Mouse (Mus musculus) retina, adult 2 months (tissue): Measurements from ENCODE around the gene Ezr.

ENCODE experiments used
- DNase-seq: peaks from one replicate; pipeline ENCODE4 v3.0.0-alpha.2; 2012; ENCODE audit warnings: low read depth, low spot score

Gene Ezr

DNA sequence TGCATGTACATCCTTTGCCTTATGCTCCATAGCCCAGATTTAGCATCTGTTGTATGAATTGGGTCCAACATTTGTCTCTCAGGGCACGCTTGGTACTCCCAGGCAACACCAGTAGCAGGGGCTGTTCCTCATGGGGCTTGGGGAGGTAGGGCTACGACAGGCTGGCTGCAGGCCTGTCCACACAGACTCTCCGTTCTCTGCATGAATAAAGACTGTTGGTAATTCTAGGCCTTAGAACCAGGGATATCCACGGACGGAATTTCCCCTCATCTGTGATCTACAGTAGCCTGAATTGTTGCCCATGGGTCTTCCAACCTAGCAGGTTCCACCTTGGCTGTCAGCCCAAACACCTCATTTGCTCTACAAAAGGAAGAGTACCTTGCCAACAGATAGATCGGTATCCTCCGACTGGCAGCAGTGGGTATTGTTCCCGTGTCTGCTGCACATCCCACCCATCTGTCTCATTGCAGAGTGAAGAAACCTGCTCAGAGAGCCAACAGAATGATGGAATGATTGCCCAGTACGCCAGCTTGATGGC lies 7.1 kb upstream of the Ezr start:
- no peak for DNase-seq

DNA sequence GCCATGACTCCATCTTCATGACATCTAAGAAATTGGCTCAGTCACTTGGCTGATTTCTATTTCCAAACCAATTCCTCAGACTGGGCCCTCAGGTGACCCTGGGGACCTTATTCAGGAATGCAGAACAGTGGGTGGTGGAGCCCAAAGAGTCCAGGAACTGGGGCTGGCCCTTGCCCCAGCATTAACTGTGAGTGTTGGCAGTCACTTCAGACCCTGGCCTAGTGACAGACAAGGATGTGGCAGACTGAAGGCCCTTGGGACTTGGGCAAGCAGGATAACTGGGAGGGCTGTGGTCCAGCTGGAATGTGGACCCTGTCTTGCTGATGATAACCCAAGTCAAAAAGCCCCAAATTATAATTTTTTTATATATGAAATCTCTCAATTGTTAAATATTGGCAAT lies 6.5 kb upstream of the Ezr start:
- no peak for DNase-seq

DNA sequence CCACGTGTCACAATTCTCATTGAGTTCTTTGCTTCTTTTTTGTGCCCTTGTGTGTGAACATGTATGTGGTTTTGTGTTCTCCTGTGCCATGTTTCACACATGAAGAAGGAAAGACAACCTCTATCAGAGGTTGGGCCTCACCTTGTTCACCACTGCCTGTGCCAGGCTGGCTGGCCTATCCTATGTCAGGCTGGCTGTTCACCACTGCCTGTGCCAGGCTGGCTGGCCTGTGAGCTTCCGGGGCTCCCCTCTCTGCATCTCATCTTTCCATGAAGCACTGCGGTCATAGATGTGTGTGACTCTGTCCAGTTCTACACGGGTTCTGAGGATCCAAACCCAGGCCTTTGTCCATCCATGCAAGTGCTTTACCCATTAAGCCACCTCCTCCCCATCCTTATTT lies 4.7 kb upstream of the Ezr start:
- DNase-seq, result no peak

DNA sequence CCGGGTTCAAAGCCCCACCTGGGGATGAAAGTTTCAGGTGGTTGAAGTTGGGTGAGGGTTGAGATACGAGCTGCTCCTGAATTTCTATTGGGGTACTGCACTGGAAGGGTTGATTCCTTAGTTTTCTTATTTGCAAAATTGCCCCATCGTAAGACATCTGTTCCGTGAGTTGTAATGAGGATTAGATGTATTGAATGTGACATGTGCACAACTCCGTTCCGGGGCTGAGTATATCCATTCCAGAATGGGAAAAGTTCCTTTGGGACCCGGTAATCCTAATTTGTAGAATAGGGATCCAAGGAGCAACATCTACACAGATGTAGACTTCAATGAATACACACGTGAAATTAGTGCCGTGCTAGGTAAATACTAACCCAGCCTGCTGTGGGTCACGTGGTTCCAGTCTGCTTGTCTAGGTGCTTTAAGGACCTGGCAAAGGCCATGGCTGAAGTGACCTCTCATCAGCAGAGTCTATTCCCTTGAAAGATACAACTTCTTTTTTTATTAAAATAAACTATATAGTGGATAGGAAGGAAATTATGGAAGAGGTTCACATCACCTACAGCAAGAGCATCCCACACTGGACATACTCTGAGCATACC lies 1.3 kb upstream of the Ezr start:
- DNase-seq, result no peak

DNA sequence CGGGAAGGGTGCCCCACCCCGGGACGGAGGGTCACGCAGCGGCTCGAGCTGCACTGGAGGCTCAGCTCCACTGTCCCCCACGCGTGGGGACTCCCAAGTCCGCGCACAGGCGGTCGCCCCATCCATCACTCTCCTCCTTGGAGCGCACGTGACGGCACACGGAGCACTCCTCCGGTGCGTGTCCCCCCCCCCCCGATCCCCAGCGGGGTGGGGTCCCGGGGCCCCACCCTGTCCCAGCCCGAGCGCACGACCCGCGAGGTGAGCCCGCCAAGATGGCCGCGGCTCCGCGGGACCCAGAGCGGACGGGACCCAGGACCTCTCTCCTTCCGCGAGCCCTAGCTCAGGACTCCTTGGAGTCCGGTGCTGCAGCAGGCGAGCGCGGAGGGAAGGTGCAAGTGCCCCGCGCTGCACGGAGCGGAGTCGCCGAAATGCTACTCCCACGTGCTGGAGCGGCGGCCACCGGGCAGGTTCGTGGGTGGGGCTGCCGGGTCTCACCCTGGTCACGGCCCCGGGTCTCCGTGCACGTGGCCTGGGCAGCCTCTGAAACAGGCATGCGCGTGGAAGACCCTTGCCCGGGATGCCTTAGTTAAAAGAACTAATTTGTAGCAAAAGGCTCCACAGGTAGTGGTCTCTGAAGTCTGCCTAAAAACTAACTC lies 550 bp upstream of the Ezr start:
- no peak for DNase-seq

DNA sequence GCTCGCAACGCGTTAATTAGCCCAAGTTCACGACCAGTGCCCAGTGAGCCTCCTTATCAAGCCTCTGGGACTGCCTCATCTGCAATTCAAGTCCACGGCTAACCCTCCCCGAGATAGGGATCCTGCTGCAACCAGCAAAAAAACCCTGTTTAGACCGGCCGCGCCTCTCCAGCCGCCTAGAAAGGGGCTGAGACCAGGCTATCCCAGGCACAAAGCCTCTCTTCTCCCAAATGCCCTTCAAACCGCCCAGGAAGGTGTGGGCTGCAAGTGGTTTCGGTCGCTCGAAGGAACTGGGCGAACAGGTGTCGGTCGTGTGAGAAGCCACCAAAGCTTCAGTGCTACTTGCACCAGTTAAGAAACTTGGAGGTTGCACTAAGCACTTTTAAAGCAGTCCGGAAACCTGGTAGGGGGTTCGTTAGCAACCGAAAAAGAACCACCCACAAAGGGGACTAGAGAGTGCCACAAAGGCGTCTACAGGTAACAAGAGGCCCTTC lies 504 bp downstream of the Ezr start:
- DNase-seq, result no peak

DNA sequence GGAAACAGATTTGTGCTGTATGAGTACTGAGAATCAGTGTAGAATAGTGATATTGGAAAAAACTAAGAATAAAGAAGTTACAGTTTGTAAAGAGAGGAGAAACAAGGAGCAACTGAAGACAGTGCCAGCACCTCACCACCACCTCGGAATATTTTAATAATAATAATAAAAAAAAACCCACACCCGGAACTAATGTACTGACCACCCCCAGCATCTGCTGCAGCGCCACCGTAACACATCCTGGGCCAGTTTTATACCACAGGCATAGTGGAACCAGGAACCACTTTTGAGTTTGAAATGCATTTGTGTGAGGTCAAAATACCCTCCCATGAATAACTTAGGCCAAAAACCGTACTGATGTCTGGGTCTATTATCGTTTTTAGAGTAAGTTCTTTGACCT lies 1.3 kb downstream of the Ezr start:
- DNase-seq, result no peak

DNA sequence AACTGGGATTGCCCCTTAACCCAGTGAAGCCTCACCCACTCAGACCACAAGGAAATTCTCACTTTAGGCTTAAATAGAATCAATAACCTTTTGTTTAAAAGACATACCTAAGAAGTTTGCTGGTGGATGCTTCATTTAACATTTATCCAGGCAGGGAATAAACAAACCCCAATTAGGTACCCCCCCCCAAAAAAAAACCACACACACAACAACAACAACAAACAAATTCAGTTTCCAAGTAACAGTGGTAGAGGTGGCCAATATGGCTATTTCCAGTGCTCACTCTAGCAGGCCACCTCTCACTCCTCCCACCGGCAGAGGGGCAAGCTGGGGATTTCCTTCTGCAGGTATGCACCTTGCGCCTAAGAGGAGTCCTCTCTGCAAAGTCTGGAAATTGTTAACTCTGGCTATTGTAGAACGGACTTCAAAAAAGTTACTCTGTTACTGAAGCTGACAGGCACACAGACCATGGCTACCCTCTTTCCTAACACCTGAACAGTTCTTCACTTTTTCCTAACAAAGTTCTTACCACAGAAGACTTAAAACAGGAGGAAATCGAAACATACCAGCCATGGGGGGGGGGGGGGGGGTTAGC lies 2.0 kb downstream of the Ezr start:
- DNase-seq, result no peak

DNA sequence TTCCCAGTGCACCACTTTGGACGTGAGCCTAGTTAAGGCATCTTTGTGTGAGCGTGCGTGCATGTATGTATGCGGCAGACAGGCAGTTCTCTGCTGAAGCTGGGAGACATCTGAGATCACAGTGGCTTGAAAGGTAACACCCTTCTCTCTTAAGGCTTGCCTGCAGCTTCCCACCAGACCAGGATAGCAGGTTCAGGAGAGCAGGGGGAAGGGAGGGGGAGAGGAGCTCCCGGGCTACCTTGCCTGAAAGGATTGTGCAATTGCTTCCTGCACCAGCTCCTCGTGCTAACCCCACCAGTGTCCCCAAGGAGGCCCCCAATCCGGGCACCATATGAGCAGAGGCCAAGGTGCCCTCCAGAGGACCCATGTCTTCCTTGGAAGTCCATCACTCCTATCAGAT lies 3.0 kb downstream of the Ezr start:
- DNase-seq, result no peak

DNA sequence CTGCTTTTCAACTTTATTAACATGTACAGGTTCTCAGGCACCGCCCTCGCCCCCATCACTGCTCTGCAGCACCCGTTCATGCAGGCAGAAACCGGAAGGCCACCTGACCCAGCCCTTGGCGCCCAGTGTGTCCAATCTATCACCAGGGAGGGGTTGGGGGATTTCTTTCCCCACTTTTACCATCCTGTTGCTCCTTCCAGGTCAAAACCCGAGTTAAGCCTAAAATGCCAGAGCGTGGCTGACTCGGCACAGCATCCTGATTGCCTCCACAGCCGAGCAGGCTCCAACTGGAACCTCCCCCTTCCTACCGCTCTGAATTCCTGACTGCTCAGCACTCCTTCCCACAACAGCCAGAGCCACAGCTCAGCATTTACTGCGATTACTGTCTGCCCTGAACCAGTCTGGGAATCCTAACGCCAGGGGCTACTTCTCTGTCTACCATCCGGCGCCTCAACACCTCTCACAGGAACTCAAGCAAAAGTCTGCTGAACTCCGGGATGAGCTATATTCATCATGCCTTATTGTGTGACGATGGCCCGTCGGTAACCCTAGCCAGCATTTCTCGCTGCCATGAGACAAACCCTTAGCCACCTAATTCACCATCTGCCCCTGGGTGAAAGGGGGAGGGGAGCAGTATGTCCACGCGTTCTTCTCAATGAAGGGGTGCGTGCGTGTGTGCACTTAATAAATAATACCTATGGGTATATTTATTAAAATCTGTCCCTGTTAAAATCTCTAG lies 3.6 kb downstream of the Ezr start:
- no peak for DNase-seq

DNA sequence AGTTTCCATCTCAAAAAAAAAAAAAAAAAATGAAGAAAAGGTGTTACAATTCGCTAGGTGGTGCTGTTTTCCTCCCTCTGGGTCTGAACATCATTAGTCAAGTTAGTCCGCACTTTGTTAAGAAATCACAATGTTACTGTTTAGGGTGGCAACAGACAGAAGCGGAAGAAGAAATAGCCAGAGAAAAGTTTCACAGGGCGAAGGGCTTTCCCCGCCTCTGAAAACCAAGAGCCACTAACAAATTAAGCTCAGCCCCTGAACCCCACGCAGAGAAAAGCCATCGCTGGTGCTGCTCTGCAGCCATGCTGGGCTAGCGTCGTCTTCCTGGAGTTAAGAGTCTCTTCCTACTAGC lies 4.3 kb downstream of the Ezr start:
- DNase-seq, result no peak

DNA sequence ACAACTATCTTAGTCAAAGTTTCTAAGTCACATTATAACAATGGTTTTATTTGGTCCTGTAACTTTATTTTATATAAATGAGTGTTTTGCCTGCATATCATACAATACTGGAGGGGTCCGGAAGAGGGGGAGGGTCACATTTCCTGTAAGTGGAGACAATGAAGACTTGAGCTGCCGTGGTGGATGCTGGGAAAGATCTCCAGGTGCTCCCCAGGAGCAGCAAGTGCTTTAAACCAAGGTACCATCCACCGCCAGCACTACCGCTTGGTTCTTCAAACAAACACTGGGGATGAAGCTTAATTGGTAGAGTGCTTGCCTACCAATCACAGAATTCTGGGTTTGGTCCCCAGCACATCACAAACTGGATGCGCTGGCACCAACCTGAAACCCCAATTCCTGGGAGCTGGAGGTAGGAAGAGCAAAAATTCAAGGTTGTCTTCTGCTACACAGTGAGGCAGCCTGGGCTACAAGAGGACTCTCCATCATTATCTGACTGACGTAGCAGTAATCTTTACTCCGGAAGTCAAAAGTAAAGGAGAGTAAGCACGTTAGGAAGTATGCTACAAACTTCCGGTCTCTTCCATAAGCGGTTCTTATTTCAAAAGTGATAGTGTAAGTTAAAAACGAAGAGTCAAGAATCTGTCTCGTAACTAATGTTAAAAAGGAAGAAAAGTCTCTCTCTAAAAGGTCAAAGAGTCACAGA lies 4.8 kb downstream of the Ezr start:
- no peak for DNase-seq

DNA sequence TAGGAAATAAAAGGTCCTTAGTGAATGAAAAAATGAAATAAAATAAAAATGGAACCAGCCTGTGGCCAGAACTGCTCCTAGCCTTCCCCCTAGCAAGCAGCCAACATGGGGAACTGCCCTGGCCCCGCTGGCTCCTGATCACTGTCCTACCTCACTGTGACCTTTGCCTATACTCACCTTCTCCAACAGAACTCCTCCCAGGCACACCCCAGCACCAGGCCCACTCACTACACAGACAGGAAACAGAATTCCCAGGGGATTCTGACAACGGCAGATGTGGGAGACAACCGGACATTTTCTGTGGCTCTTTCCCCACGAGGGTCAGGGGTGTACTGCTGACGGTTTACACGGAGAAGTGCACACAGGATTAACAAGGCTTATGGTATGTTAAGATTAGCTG lies 5.5 kb downstream of the Ezr start:
- no peak for DNase-seq

DNA sequence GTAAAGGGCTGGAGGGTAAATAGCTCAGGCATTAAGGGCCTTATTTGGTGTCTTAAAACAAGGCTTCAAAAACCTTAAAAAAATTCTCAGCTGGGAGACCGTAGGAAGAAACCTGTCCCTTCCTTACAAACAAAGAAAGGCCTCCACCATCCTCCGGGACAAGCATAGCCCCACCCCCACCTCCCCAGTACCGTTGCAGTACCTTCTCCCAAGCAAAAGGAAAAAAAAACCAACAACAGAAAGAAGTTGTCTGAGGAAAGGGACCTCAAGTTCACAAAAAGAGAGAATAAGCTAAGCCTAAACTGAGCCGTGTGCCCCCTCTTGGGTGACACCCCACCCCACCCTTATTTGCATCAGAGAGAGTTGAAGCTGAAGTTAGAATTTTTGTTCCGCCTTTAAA lies 6.0 kb downstream of the Ezr start:
- no peak for DNase-seq

DNA sequence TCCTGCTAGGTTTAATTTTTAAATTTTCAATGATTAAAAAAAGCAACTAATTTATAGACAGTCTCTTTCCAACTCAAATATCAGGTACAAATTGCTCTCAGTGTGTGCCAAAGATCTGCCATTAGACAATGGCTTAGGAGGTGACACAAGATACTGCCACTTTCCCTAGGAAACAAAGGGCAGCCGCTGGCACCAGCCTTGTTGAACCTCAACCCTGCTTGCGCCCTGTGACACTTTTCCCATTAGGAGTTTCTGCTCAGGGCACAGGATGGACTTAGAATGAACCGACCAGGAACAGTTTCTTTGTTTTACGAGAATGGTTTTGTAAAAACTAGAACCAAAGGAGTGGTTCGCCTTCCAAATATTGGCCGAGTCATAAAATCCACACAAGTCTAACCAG lies 6.5 kb downstream of the Ezr start:
- no peak for DNase-seq

DNA sequence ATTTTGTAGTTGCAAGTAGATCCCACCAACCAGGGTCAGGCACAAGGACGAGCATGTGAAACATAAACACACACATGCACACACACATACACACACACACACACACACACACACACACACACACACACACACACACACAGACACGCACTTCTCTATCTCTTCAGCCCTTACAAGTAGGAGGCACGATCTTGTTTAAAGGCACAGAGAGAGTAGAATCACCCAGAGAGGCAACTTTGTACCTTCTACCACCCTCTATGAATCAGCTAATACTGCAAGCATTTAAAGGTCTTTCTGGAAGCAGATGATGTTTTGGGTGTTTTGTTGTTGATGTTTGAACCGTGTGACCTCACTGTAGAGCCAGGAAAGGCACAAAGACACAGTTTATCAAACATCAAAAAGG lies 6.9 kb downstream of the Ezr start:
- DNase-seq, result no peak

DNA sequence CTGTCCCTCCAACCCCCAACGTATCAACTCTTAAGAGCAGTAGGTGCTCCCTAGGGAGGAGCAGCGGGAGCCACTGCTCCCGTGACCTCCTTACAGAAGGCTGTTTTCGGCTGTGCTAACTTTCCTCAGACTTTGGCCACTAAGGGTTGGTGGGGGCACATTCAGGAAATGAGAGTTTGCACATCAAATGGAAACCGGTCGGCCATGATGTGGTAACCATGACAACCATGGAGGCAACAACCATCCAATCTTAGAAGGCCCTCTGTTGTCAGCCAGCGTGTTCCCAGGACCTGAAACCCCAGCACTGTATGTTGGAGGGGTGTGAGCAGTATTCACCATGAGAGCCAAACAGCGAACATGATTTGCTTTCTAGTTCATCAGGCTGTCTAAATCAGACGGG lies 7.4 kb downstream of the Ezr start:
- no peak for DNase-seq

DNA sequence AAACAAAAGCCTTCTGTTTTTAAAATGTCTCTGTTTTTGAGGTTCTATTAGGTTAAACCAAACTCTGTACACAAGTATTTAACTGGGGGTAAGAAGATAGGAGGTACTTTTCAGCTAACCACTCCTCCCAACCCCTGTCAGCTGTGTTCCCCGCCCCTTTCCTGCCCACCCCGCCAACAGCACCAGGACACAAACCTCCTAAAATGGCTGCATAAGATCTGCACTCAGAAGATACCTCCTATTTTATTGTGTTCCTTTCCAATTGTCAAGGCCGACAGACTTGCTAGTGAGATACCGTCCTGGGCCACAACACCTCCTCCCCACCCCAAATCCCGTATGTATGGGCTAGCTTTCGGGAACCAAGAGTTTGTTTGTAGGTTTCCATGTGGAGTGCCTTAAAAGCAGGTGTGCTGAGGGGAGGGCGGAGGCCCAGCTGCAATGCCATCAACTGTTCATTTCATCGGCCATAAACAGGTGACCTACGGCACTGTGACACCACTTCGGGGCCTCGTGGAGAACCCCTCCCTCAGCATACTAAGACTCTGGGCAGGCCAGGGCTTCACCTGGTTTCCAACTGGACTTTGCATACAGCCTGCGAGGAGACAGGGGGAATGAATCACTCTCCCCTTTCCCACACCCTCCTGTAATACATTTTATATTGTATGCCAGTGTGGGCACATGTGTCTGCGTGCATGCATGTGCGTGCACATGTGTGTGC lies 9.2 kb downstream of the Ezr start:
- DNase-seq, result no peak

DNA sequence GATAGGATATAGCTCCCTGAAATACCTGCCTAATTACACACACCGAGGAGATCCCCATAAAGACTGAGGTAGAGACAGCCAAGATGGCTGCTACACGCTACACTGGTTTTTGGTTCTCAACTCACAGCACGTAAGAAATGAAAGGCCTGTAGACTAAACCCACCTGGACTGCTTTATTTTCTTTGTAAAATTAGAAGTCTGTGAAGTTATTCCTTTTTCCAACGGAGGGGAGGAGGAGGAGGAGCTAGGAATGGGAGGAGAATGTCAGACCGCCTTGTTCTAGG lies 10.2 kb downstream of the Ezr start:
- no peak for DNase-seq

DNA sequence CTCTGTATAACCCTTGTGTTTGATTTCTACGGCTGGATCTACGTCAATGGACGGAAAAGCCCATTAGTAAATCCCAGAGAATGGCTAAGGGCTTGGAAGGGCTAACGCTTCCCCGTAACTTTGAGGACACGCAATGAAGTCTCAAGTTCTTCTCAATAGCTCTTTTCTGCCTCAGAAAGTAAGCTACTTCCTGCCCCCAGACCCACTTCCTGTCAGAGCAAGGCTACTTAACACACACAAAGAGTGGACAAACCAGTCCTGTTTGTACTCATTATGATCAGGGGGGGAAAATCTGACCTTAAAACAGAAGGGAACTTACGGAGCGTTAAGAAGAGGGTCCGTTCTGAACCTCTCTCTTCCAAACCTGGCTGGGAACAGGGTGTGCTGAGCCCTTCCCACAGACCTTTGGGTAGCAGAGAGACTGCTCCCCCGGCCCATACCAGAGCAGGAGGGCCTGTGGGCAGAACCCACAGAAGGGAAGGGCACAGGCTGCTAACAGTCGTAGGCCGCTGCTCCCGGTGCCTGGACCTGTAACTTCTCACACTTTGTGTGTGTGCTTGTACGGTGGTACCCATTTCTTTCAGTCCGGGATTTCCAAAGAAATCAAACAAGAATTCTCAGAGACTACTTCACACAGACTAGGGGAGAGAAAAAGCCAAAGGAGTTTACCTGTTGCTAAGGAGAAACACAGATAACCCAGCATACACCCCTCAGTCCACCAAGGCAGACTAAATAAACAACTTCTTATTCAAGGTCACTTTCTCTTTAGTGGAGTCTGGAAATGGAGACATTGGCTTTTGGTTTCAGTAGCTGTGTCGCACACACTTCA lies 10.7 kb downstream of the Ezr start:
- DNase-seq, result no peak

DNA sequence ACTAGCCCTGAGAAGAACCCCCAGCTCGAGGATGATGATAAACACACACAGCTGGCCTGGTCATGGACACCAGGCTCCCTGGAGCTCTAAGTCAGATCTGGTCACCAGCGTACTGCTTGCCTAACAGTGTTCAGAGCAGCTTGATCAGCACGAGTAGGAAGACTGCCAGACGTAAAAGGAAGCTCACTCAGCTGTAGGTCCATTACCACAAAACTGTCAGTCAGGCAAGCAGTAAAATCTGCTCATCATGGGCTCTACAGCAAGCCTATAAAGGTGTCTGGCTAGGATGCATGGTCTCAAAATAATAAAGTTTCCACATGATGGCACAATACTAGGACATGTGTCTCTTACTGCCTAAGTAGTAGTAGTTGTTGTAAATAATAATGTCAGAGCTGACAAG lies 13.0 kb downstream of the Ezr start:
- no peak for DNase-seq
